Comparison of ENCODE assay signal across 25 mouse cellular contexts in the genomic region with DNA sequence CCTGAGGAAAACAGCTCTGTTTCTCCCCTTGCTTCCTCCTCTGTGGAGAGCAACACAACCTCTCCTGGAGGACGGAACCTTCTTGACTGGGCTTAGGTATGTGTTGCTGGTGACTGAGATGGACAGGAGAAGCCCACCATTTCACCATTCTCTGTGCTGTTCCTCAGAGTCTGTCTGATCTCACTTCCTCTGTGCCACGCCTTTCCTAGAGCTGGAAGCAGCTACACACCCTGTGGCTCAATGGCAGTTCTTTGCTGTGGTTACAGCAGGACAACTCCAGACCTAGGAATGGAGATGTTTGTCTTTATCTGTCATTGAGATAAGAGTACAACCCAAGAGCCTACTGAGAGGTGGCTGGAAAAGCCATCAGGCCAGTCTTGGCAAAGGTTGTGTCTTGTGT. TPM values are rescaled to one million over a fixed set of nuclear protein-coding genes. Genes with fewer than 3 reads are reported as not detected.
DNase-seq lines count a peak whose midpoint lies in the region; ATAC-seq and TF ChIP-seq lines count a peak whose summit lies in the region.
"Had no signal": no experiment of that assay in that cellular context is flagged by ENCODE, and none has a peak within 500 bp of the region (broad histone marks: within the 10 kb centered on the region; RNA-seq: fewer than 3 reads in every experiment).

No protein-coding gene starts in this region.

- peak; percentile 20 for DNase-seq in lung, postnatal 0 days (ENCODE audit: low spot score)
- no peak for DNase-seq in lung, adult 2 months
- DNase-seq in MEL (ENCODE audit: low read depth, low spot score) = peak; percentile 52
- DNase-seq in right cerebral cortex, postnatal 36 days (ENCODE audit: low spot score in 2 of 2) = no peak
- DNase-seq: adrenal gland, adult 2 months; adrenal gland, postnatal 10 days; adrenal gland, postnatal 25 days; cerebellum, adult 11 months; cerebellum, adult 18-20 months; cerebellum, adult 8-10 months; cerebellum, adult 9-11 months; cerebellum, postnatal 14 days; cerebellum, postnatal 36 days; embryo, embryonic 11 days; forebrain, postnatal 0 days had no signal

- no peak overlapping the region for H3K9ac ChIP-seq in lung, postnatal 0 days (replicated peaks; ENCODE audit: low read depth)
- H3K9ac ChIP-seq in MEL (ENCODE audit: control insufficient read depth, low read depth, low read length, poor library complexity, severe bottlenecking) = no peak overlapping the region
- H3K9ac ChIP-seq: embryonic facial prominence, embryonic 13.5 days; embryonic facial prominence, embryonic 15.5 days; forebrain, embryonic 13.5 days; forebrain, embryonic 15.5 days; forebrain, postnatal 0 days had no signal

- H3K27ac ChIP-seq in lung, postnatal 0 days (ENCODE audit: low read length) = no peak overlapping the region
- no peak overlapping the region for H3K27ac ChIP-seq in MEL (ENCODE audit: control insufficient read depth, low read depth, low read length)
- H3K27ac ChIP-seq: embryonic facial prominence, embryonic 13.5 days; embryonic facial prominence, embryonic 15.5 days; forebrain, embryonic 13.5 days; forebrain, embryonic 15.5 days had no signal

- no peaks in the 10 kb centered on the region for H3K27me3 ChIP-seq in lung, postnatal 0 days (replicated peaks; ENCODE audit: insufficient read depth, low read length)
- no peaks in the 10 kb centered on the region for H3K27me3 ChIP-seq in MEL (ENCODE audit: control insufficient read depth in 1 of 2, insufficient read depth in 2 of 2, low read length in 2 of 2)
- H3K27me3 ChIP-seq: embryonic facial prominence, embryonic 13.5 days; embryonic facial prominence, embryonic 15.5 days; forebrain, embryonic 13.5 days; forebrain, embryonic 15.5 days; Patski had no signal

- TF ChIP-seq RAD21 in MEL (IDR thresholded peaks at IDR 0.05; ENCODE audit: low read depth, low read length) = no peak

- no peak for TF ChIP-seq CTCF in lung, postnatal 0 days (IDR thresholded peaks at IDR 0.05)
- no peak for TF ChIP-seq CTCF in lung, adult 2 months (IDR thresholded peaks at IDR 0.05; ENCODE audit: insufficient read depth, low read length)
- TF ChIP-seq CTCF in MEL (IDR thresholded peaks at IDR 0.05 in 2 of 3, conservative IDR thresholded peaks at IDR 0.05 in 1 of 3; ENCODE audit: control insufficient read depth in 1 of 3, insufficient read depth in 1 of 3, low read depth in 2 of 3, low read length in 3 of 3, poor library complexity in 1 of 3, severe bottlenecking in 1 of 3) = no peak

- no peaks in the 10 kb centered on the region for H3K79me2 ChIP-seq in MEL (ENCODE audit: control insufficient read depth, insufficient read depth, low read length, poor library complexity)

- H3K36me3 ChIP-seq in lung, postnatal 0 days (ENCODE audit: insufficient read depth, low read length) = no peaks in the 10 kb centered on the region
- H3K36me3 ChIP-seq in MEL (ENCODE audit: control insufficient read depth in 1 of 2, insufficient read depth in 2 of 2, low read length in 2 of 2) = peaks cover 0 to 16% of the 10 kb centered on the region in 2 experiments; a peak in 2 of 4 replicates
- H3K36me3 ChIP-seq: embryonic facial prominence, embryonic 13.5 days; embryonic facial prominence, embryonic 15.5 days; forebrain, embryonic 15.5 days had no signal

- TF ChIP-seq EP300 in lung, postnatal 0 days (IDR thresholded peaks at IDR 0.05) = no peak
- TF ChIP-seq EP300 in MEL (IDR thresholded peaks at IDR 0.05; ENCODE audit: low read depth in 1 of 2, low read length in 2 of 2) = peak in 1 of 2 experiments; percentile 41; a peak in 1 of 4 replicates

- H3K9me3 ChIP-seq in lung, postnatal 0 days (ENCODE audit: low read length) = no peaks in the 10 kb centered on the region
- H3K9me3 ChIP-seq in MEL (replicated peaks; ENCODE audit: insufficient read depth, low read length) = no peaks in the 10 kb centered on the region
- H3K9me3 ChIP-seq: embryonic facial prominence, embryonic 13.5 days; embryonic facial prominence, embryonic 15.5 days; forebrain, embryonic 13.5 days; forebrain, embryonic 15.5 days had no signal

- peaks cover 13% of the 10 kb centered on the region; the same call in 1 of the 2 replicates for H3K4me1 ChIP-seq in lung, postnatal 0 days (ENCODE audit: insufficient read depth, low read depth, low read length)
- H3K4me1 ChIP-seq in lung, adult 2 months (ENCODE audit: control insufficient read depth, insufficient read depth, low read length) = peaks cover 2% of the 10 kb centered on the region; the same call in 1 of the 2 replicates
- H3K4me1 ChIP-seq in MEL (ENCODE audit: control insufficient read depth in 1 of 2, insufficient read depth in 2 of 2, low read length in 2 of 2) = peaks cover 8 to 27% of the 10 kb centered on the region in 2 experiments

- no peak overlapping the region for H3K4me2 ChIP-seq in lung, postnatal 0 days (replicated peaks; ENCODE audit: low read depth, low read length)
- H3K4me2 ChIP-seq: embryonic facial prominence, embryonic 13.5 days; embryonic facial prominence, embryonic 15.5 days; forebrain, embryonic 13.5 days; forebrain, embryonic 15.5 days had no signal

- no peak for TF ChIP-seq POLR2A in lung, adult 2 months (IDR thresholded peaks at IDR 0.05; ENCODE audit: borderline replicate concordance, extremely low read depth, low read depth, low read length)
- TF ChIP-seq POLR2A in MEL (IDR thresholded peaks at IDR 0.05; ENCODE audit: control insufficient read depth in 1 of 2, insufficient read depth in 1 of 2, low read depth in 1 of 2, low read length in 2 of 2, poor library complexity in 1 of 2) = no peak

- no peak overlapping the region for H3K4me3 ChIP-seq in lung, postnatal 0 days (ENCODE audit: low read depth, low read length)
- H3K4me3 ChIP-seq in lung, adult 2 months (replicated peaks; ENCODE audit: extremely low read depth, low read depth, low read length) = no peak overlapping the region
- H3K4me3 ChIP-seq in MEL (ENCODE audit: control insufficient read depth in 1 of 2, insufficient read depth in 1 of 2, low read depth in 2 of 2, low read length in 2 of 2) = no peak overlapping the region
- H3K4me3 ChIP-seq: embryonic facial prominence, embryonic 13.5 days; embryonic facial prominence, embryonic 15.5 days; forebrain, embryonic 13.5 days; forebrain, embryonic 15.5 days had no signal

- no peak for ATAC-seq in lung, postnatal 0 days
- peak; percentile 82 for ATAC-seq in megakaryocyte, adult 5-6 weeks (ENCODE audit: poor library complexity, severe bottlenecking)
- 0 out of 2 replicates have a peak, but pooled peaks have one; percentile 13 for ATAC-seq in monocyte, adult 5-6 weeks (replicated peaks; ENCODE audit: insufficient number of reproducible peaks, low FRiP score, low TSS enrichment, poor library complexity, severe bottlenecking)
- no peak for ATAC-seq in erythroblast, adult 5-6 weeks (replicated peaks; ENCODE audit: low FRiP score, poor library complexity, severe bottlenecking)
- ATAC-seq: forebrain, embryonic 13.5 days; forebrain, embryonic 15.5 days; forebrain, postnatal 0 days; Patski had no signal

- WGBS in lung, postnatal 0 days = 96% methylated on average over 2 of the region's 2 CpGs
- WGBS in lung, adult 2 months = 77% methylated on average over 2 of the region's 2 CpGs

TF ChIP-seq in MEL, 35 proteins besides CTCF, POLR2A, EP300 and RAD21:
- TF ChIP-seq HCFC1 (IDR thresholded peaks at IDR 0.05; ENCODE audit: low read depth, low read length) (peak; percentile 22; the same call in 1 of the 2 replicates), MYC (IDR thresholded peaks at IDR 0.05; ENCODE audit: low read depth, low read length) (no peak), KAT2A (conservative IDR thresholded peaks at IDR 0.05; ENCODE audit: low read depth, low read length) (no peak), RCOR1 (IDR thresholded peaks at IDR 0.05; ENCODE audit: low read depth, low read length) (no peak), GATA1 (IDR thresholded peaks at IDR 0.05; ENCODE audit: low read depth, low read length) (peak; percentile 55)

RNA-seq across cellular contexts. Expression of a gene that starts 25.9 kb away (rescaled TPM):
- polyA plus RNA-seq in lung, postnatal 0 days (2015; fragmentation: Nextera tagmentation; extraction: Ambion mirVana) = 0.11 and 0.21 TPM in 2 replicates
- polyA plus RNA-seq in lung, adult 2 months (2012; rRNA removed) = 0.09 and 0.18 TPM in 2 replicates
- 0.42 and 0.85 TPM in 2 replicates for total RNA-seq in MEL (2012; rRNA removed)
- polyA plus RNA-seq in MEL (2012; ENCODE audit: insufficient read depth in 1 of 2, insufficient read length in 2 of 2, low read depth in 1 of 2, low replicate concordance in 2 of 2, missing spikeins in 1 of 2) = under 1 TPM in 1 of 2 experiments, not detected in 1; 0.84 TPM
- total RNA-seq in megakaryocyte, adult 5-6 weeks (2015) = 0.14 TPM in 1 of 2 replicates, not detected in the other
- total RNA-seq in megakaryocyte, adult 5-6 weeks (2017) = 0.07 TPM in 1 of 2 replicates, not detected in the other
- total RNA-seq in monocyte, adult 5-6 weeks (2017) = not detected in 3 replicates
- not detected in 2 replicates for total RNA-seq in erythroblast, adult 5-6 weeks (2015; ENCODE audit: low replicate concordance)
- total RNA-seq in erythroblast, adult 5-6 weeks (2017; ENCODE audit: low replicate concordance) = 0.28 TPM in 1 of 2 replicates, not detected in the other
- total RNA-seq: common myeloid progenitor, adult 5-6 weeks had no signal
- polyA plus RNA-seq: C2C12 had no signal

Comparison
In these comparisons a context has a peak if more than half of its experiments do, and no peak if none do; other contexts are left out.
1. DNase-seq: peak in lung, postnatal 0 days (single experiment) and MEL (single experiment); none in lung, adult 2 months (single experiment) and right cerebral cortex, postnatal 36 days (0 of 2).
2. ATAC-seq: peak in megakaryocyte, adult 5-6 weeks (single experiment) and monocyte, adult 5-6 weeks (single experiment); none in lung, postnatal 0 days (single experiment) and erythroblast, adult 5-6 weeks (single experiment).